In the genomic region with DNA sequence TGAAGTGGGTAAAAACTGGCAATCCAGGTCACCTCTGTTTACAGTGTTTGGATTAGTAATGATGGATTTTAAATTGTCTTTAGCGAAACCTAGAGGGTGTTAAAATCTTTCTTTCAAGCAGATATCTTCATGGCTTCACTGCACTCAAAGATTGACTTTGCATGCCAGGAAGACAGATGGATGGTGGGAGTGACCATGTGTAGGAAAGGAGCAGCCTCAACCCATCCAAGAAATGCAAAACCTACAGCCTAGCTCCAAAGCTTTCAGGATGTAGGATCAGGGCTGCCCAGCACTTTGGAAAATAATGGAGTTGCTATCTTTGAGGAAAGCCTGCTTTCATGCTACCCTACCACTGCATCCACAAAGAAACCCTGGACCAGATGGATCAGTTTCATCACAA, we compare ENCODE assay signal across 24 mouse cellular contexts.
DNase-seq lines count a peak whose midpoint lies in the region; ATAC-seq and TF ChIP-seq lines count a peak whose summit lies in the region.
"Had no signal": no experiment of that assay in that cellular context is flagged by ENCODE, and none has a peak within 500 bp of the region (broad histone marks: within the 10 kb centered on the region; RNA-seq: fewer than 3 reads in every experiment).

No protein-coding gene starts in this region.

- ATAC-seq in hindbrain, embryonic 16.5 days, result no peak
- no peak for ATAC-seq in forebrain, postnatal 0 days
- ATAC-seq: intestine, embryonic 15.5 days; lung, postnatal 0 days had no signal

- H3K27me3 ChIP-seq in hindbrain, embryonic 16.5 days (replicated peaks; ENCODE audit: control insufficient read depth, insufficient read depth, low read length), result no peaks in the 10 kb centered on the region
- H3K27me3 ChIP-seq in forebrain, postnatal 0 days (ENCODE audit: insufficient read depth, low read length), result no peaks in the 10 kb centered on the region
- H3K27me3 ChIP-seq: CH12.LX; embryonic facial prominence, embryonic 15.5 days; hindbrain, embryonic 13.5 days; intestine, embryonic 15.5 days; kidney, embryonic 15.5 days; midbrain, embryonic 12.5 days had no signal

- no peak overlapping the region for H3K4me3 ChIP-seq in hindbrain, embryonic 16.5 days (ENCODE audit: low read length)
- H3K4me3 ChIP-seq in forebrain, postnatal 0 days (ENCODE audit: low read depth, low read length), result no peak overlapping the region
- H3K4me3 ChIP-seq: embryonic facial prominence, embryonic 15.5 days; forebrain, embryonic 10.5 days; hindbrain, embryonic 13.5 days; intestine, embryonic 15.5 days; kidney, embryonic 15.5 days; midbrain, embryonic 12.5 days had no signal

- H3K9ac ChIP-seq in hindbrain, embryonic 16.5 days (ENCODE audit: low read depth, low read length), result no peak overlapping the region
- H3K9ac ChIP-seq in forebrain, postnatal 0 days, result no peak overlapping the region
- H3K9ac ChIP-seq: embryonic facial prominence, embryonic 15.5 days; hindbrain, embryonic 13.5 days; intestine, embryonic 15.5 days; kidney, embryonic 15.5 days; midbrain, embryonic 12.5 days had no signal

- H3K4me1 ChIP-seq in hindbrain, embryonic 16.5 days (ENCODE audit: control insufficient read depth, insufficient read depth, low read depth, low read length), result no peaks in the 10 kb centered on the region
- H3K4me1 ChIP-seq in forebrain, postnatal 0 days (ENCODE audit: insufficient read depth), result no peaks in the 10 kb centered on the region
- H3K4me1 ChIP-seq: embryonic facial prominence, embryonic 15.5 days; forebrain, embryonic 10.5 days; hindbrain, embryonic 13.5 days; intestine, embryonic 15.5 days; kidney, embryonic 15.5 days; midbrain, embryonic 12.5 days had no signal

- no peak for TF ChIP-seq CTCF in forebrain, postnatal 0 days (IDR thresholded peaks at IDR 0.05; ENCODE audit: low read depth)

- H3K9me3 ChIP-seq in hindbrain, embryonic 16.5 days (ENCODE audit: control insufficient read depth, low read length), result no peaks in the 10 kb centered on the region
- H3K9me3 ChIP-seq in forebrain, postnatal 0 days (ENCODE audit: low read length), result no peaks in the 10 kb centered on the region
- H3K9me3 ChIP-seq: embryonic facial prominence, embryonic 15.5 days; forebrain, embryonic 10.5 days; hindbrain, embryonic 13.5 days; intestine, embryonic 15.5 days; kidney, embryonic 15.5 days; midbrain, embryonic 12.5 days had no signal

- H3K4me2 ChIP-seq in hindbrain, embryonic 16.5 days (ENCODE audit: low read length), result no peak overlapping the region
- H3K4me2 ChIP-seq in forebrain, postnatal 0 days (ENCODE audit: low read depth), result no peak overlapping the region
- H3K4me2 ChIP-seq: embryonic facial prominence, embryonic 15.5 days; heart, embryonic 11.5 days; hindbrain, embryonic 13.5 days; intestine, embryonic 15.5 days; kidney, embryonic 15.5 days; midbrain, embryonic 12.5 days had no signal

- intact Hi-C loops in left cerebral cortex, postnatal 36 days (cut with DNase I), result no loop called here

- WGBS in hindbrain, embryonic 16.5 days, result 77% methylated on average over 1 of the region's 1 CpGs
- WGBS in forebrain, postnatal 0 days, result 72% methylated on average over 1 of the region's 1 CpGs

- DNase-seq in layer of hippocampus, adult 11-12 months (ENCODE audit: low spot score), result peak; percentile 56
- DNase-seq in layer of hippocampus, postnatal 10 days (ENCODE audit: low spot score in 2 of 2), result no peak
- DNase-seq in layer of hippocampus, adult 8-10 months (ENCODE audit: low spot score in 2 of 2), result peak; percentile 51 to 70
- DNase-seq in left cerebral cortex, postnatal 36 days (ENCODE audit: low spot score in 2 of 2), result peak; percentile 58 to 70
- no peak for DNase-seq in spleen, postnatal 14 days (ENCODE audit: low spot score in 2 of 2)
- no peak for DNase-seq in forebrain, postnatal 0 days
- DNase-seq: adrenal gland, postnatal 14 days; cerebellum, adult 11 months; embryo, embryonic 11 days; heart, postnatal 10 days; kidney, postnatal 4 days; liver; thymus, adult 18-20 months; thymus, postnatal 4 days had no signal

- no peak overlapping the region for H3K27ac ChIP-seq in hindbrain, embryonic 16.5 days (ENCODE audit: low read depth, low read length)
- no peak overlapping the region for H3K27ac ChIP-seq in forebrain, postnatal 0 days (ENCODE audit: low read depth, low read length)
- H3K27ac ChIP-seq: embryonic facial prominence, embryonic 15.5 days; forebrain, embryonic 10.5 days; hindbrain, embryonic 13.5 days; intestine, embryonic 15.5 days; kidney, embryonic 15.5 days; midbrain, embryonic 12.5 days had no signal

- H3K36me3 ChIP-seq in hindbrain, embryonic 16.5 days (ENCODE audit: control insufficient read depth, insufficient read depth, low read length), result no peaks in the 10 kb centered on the region
- H3K36me3 ChIP-seq in forebrain, postnatal 0 days (ENCODE audit: insufficient read depth), result no peaks in the 10 kb centered on the region
- H3K36me3 ChIP-seq: embryonic facial prominence, embryonic 15.5 days; forebrain, embryonic 10.5 days; hindbrain, embryonic 13.5 days; intestine, embryonic 15.5 days; kidney, embryonic 15.5 days; midbrain, embryonic 12.5 days had no signal

Comparison
In these comparisons a context has a peak if more than half of its experiments do, and no peak if none do; other contexts are left out.
1. DNase-seq: peak in layer of hippocampus, adult 11-12 months (single experiment), layer of hippocampus, adult 8-10 months (2 of 2) and left cerebral cortex, postnatal 36 days (2 of 2); none in layer of hippocampus, postnatal 10 days (0 of 2), spleen, postnatal 14 days (0 of 2) and forebrain, postnatal 0 days (single experiment).